Mouse (Mus musculus): ENCODE data around the gene Tmem63b. TPM values are rescaled to one million over a fixed set of nuclear protein-coding genes. Genes with fewer than 3 reads are reported as not detected.

Tmem63b gene
- total and polyA plus RNA-seq, 2 experiments from 2014 or later = 131 to 228 TPM

DNA sequence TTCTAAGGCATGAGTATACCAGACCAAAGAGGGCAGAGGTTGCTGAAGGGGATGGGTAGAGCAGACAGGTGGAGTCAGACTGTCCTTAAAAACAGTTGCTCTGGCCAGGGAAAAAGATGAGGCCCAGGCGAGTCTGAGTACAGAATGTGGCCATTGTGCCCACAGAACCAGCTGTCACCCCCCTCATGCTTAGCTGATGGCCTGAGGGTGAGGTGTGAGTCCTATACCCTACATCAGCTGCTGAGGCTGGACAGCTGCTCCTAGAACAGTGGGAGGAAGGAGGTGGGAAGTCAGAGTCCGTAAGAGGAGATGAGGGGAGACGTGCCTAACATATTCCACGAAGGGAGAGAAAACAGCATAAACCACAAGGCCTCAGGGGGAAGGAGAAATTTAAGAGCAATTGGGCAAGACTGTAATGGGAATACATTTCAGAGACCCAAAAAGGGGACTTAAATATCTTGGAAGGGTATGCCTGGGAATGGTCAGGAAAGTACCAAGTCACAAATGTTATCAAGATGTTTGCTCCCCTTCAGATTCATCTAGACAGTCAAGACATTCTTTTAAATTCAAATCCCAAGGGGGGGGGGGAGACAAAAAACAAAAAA is 70.6 kb downstream of the Tmem63b start:
- no peak overlapping the region for H3K4me3 ChIP-seq (ENCODE audit: low read depth, low read length)

GRCm38 (mm10) chr17:45612921-45613320 is 73.8 kb downstream of the Tmem63b start:
- H3K27me3 ChIP-seq (ENCODE audit: insufficient read depth, low read length) = no peaks in the 10 kb centered on the region
- no peak for TF ChIP-seq CTCF (IDR thresholded peaks at IDR 0.05; ENCODE audit: low read depth)
- H3K36me3 ChIP-seq (ENCODE audit: insufficient read depth) = no peaks in the 10 kb centered on the region
- H3K27ac ChIP-seq (ENCODE audit: low read depth, low read length) = no peak overlapping the region
- WGBS = 89% methylated on average over 7 of the region's 7 CpGs
- DNase-seq = no peak
- no peak overlapping the region for H3K4me2 ChIP-seq (ENCODE audit: low read depth)
- no peak for ATAC-seq
- H3K9me3 ChIP-seq (ENCODE audit: low read length) = no peaks in the 10 kb centered on the region
- H3K4me3 ChIP-seq (ENCODE audit: low read depth, low read length) = no peak overlapping the region
- H3K9ac ChIP-seq = no peak overlapping the region
- no peaks in the 10 kb centered on the region for H3K4me1 ChIP-seq (ENCODE audit: insufficient read depth)

More for the DNA sequence above, 70.6 kb downstream of the Tmem63b start:
- H3K4me1 ChIP-seq (ENCODE audit: insufficient read depth) = no peaks in the 10 kb centered on the region
- no peaks in the 10 kb centered on the region for H3K27me3 ChIP-seq (ENCODE audit: insufficient read depth, low read length)
- DNase-seq (no peak), ATAC-seq (no peak)
- WGBS = 65% methylated on average over 4 of the region's 4 CpGs
- H3K27ac ChIP-seq (ENCODE audit: low read depth, low read length) = no peak overlapping the region
- H3K36me3 ChIP-seq (ENCODE audit: insufficient read depth) = no peaks in the 10 kb centered on the region
- TF ChIP-seq CTCF (IDR thresholded peaks at IDR 0.05; ENCODE audit: low read depth) = no peak
- no peaks in the 10 kb centered on the region for H3K9me3 ChIP-seq (ENCODE audit: low read length)
- H3K4me2 ChIP-seq (ENCODE audit: low read depth) = no peak overlapping the region
- H3K9ac ChIP-seq = no peak overlapping the region

DNA sequence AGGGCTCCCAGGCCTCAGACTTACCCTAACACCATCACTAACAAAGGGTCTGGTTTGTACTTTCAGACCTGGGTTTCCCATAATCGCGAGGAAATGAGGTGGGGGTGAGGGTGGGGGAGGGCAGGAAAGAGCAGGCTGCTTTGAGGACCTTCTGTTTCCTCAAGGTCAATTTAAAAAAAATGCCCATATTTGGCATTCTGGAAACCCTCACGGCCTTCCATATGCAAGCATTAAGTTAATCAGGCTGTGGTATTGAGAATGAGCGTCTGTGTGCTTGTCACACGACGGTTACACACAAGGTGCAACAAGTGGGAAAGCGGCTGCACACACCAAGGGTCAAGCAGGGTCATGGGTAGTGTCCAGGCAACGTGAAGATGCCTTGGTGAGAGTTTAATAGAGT is 74.7 kb downstream of the Tmem63b start:
- H3K27me3 ChIP-seq (ENCODE audit: insufficient read depth, low read length) = no peaks in the 10 kb centered on the region
- ATAC-seq (no peak), DNase-seq (no peak)
- no peak overlapping the region for H3K4me3 ChIP-seq (ENCODE audit: low read depth, low read length)
- 85% methylated on average over 8 of the region's 8 CpGs for WGBS
- H3K36me3 ChIP-seq (ENCODE audit: insufficient read depth) = no peaks in the 10 kb centered on the region
- H3K4me2 ChIP-seq (ENCODE audit: low read depth) = no peak overlapping the region
- H3K4me1 ChIP-seq (ENCODE audit: insufficient read depth) = no peaks in the 10 kb centered on the region
- no peak overlapping the region for H3K27ac ChIP-seq (ENCODE audit: low read depth, low read length)
- no peaks in the 10 kb centered on the region for H3K9me3 ChIP-seq (ENCODE audit: low read length)
- no peak overlapping the region for H3K9ac ChIP-seq
- TF ChIP-seq CTCF (IDR thresholded peaks at IDR 0.05; ENCODE audit: low read depth) = no peak

Other genes starting within 250 kb of the Tmem63b start
- 0.92 and 1.6 TPM in 2 replicates for gene Spats1, start 211.5 kb downstream of the Tmem63b start, total RNA-seq (2014; rRNA removed)
- gene Spats1, start 211.5 kb downstream of the Tmem63b start, polyA plus RNA-seq (2015; fragmentation: Nextera tagmentation; extraction: Ambion mirVana) = 1.3 and 2.7 TPM in 2 replicates
- gene Aars2, start 180.1 kb downstream of the Tmem63b start, total RNA-seq (2014; rRNA removed) = 19.2 and 20.8 TPM in 2 replicates
- 10.9 and 12.0 TPM in 2 replicates for gene Aars2, start 180.1 kb downstream of the Tmem63b start, polyA plus RNA-seq (2015; fragmentation: Nextera tagmentation; extraction: Ambion mirVana)
- 1.0 and 1.4 TPM in 2 replicates for gene Tcte1, start 163.5 kb downstream of the Tmem63b start, total RNA-seq (2014; rRNA removed)
- gene Tcte1, start 163.5 kb downstream of the Tmem63b start, polyA plus RNA-seq (2015; fragmentation: Nextera tagmentation; extraction: Ambion mirVana) = 4.7 and 5.7 TPM in 2 replicates
- gene Tmem151b, start 137.2 kb downstream of the Tmem63b start, total RNA-seq (2014; rRNA removed) = 79.2 and 79.6 TPM in 2 replicates
- gene Tmem151b, start 137.2 kb downstream of the Tmem63b start, polyA plus RNA-seq (2015; fragmentation: Nextera tagmentation; extraction: Ambion mirVana) = 32.2 and 33.7 TPM in 2 replicates
- 2.8 and 3.1 TPM in 2 replicates for gene Nfkbie, start 131.2 kb downstream of the Tmem63b start, total RNA-seq (2014; rRNA removed)
- 2.2 and 2.7 TPM in 2 replicates for gene Nfkbie, start 131.2 kb downstream of the Tmem63b start, polyA plus RNA-seq (2015; fragmentation: Nextera tagmentation; extraction: Ambion mirVana)
- gene Slc35b2, start 123.0 kb downstream of the Tmem63b start, total RNA-seq (2014; rRNA removed) = 80.9 and 87.0 TPM in 2 replicates
- gene Slc35b2, start 123.0 kb downstream of the Tmem63b start, polyA plus RNA-seq (2015; fragmentation: Nextera tagmentation; extraction: Ambion mirVana) = 83.8 and 89.6 TPM in 2 replicates
- 1,283 and 1,351 TPM in 2 replicates for gene Hsp90ab1, start 113.6 kb downstream of the Tmem63b start, total RNA-seq (2014; rRNA removed)
- gene Hsp90ab1, start 113.6 kb downstream of the Tmem63b start, polyA plus RNA-seq (2015; fragmentation: Nextera tagmentation; extraction: Ambion mirVana) = 1,258 and 1,497 TPM in 2 replicates
- 68.3 and 84.5 TPM in 2 replicates for gene Slc29a1, start 87.3 kb downstream of the Tmem63b start, total RNA-seq (2014; rRNA removed)
- 76.2 and 84.4 TPM in 2 replicates for gene Slc29a1, start 87.3 kb downstream of the Tmem63b start, polyA plus RNA-seq (2015; fragmentation: Nextera tagmentation; extraction: Ambion mirVana)
- not detected in 2 replicates for gene Mymx, start 84.8 kb downstream of the Tmem63b start, total RNA-seq (2014; rRNA removed)
- gene Mymx, start 84.8 kb downstream of the Tmem63b start, polyA plus RNA-seq (2015; fragmentation: Nextera tagmentation; extraction: Ambion mirVana) = not detected in 2 replicates
- 0.85 and 1.3 TPM in 2 replicates for gene Capn11, start 27.6 kb downstream of the Tmem63b start, total RNA-seq (2014; rRNA removed)
- gene Capn11, start 27.6 kb downstream of the Tmem63b start, polyA plus RNA-seq (2015; fragmentation: Nextera tagmentation; extraction: Ambion mirVana) = 0.06 and 1.5 TPM in 2 replicates
- 25.3 and 40.2 TPM in 2 replicates for gene Mrpl14, start 583 bp downstream of the Tmem63b start, total RNA-seq (2014; rRNA removed)
- 98.6 and 120 TPM in 2 replicates for gene Mrpl14, start 583 bp downstream of the Tmem63b start, polyA plus RNA-seq (2015; fragmentation: Nextera tagmentation; extraction: Ambion mirVana)
- not detected in 2 replicates for gene 1600014C23Rik, start 46.9 kb upstream of the Tmem63b start, total RNA-seq (2014; rRNA removed)
- gene 1600014C23Rik, start 46.9 kb upstream of the Tmem63b start, polyA plus RNA-seq (2015; fragmentation: Nextera tagmentation; extraction: Ambion mirVana) = not detected in 2 replicates